Mouse (Mus musculus): ENCODE results near the gene Igf2bp2.

DNA sequence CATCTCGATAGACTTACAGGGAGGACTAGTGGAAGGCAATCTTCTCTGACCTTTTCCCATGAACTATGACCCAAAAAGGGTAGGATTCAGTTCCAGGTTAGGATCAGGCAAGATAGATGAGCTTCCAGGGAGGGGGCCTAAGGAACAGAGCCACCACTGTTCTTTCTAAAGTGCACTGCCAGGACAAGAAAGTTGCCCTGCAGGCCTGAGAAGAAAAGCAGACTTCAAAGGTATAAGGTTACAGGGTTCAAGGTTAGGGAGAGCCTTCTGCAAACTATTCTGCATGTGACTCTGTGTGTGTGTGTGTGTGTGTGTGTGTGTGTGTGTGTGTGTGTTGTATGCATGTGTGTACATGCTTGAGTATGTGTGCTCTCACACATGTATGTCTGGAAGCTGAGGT, 53.1 kb downstream of the Igf2bp2 start:
- no peak for TF ChIP-seq CTCF (IDR thresholded peaks at IDR 0.05; ENCODE audit: low read depth)
- TF ChIP-seq EP300 (IDR thresholded peaks at IDR 0.05; ENCODE audit: low read depth) = no peak

Measured in liver, postnatal 0 days (tissue).